Mouse (Mus musculus): ENCODE data around the gene Nek1. TPM values are rescaled to one million over a fixed set of nuclear protein-coding genes. Genes with fewer than 3 reads are reported as not detected.

The Nek1 gene
- polyA plus RNA-seq, 1 experiment: not detected

DNA sequence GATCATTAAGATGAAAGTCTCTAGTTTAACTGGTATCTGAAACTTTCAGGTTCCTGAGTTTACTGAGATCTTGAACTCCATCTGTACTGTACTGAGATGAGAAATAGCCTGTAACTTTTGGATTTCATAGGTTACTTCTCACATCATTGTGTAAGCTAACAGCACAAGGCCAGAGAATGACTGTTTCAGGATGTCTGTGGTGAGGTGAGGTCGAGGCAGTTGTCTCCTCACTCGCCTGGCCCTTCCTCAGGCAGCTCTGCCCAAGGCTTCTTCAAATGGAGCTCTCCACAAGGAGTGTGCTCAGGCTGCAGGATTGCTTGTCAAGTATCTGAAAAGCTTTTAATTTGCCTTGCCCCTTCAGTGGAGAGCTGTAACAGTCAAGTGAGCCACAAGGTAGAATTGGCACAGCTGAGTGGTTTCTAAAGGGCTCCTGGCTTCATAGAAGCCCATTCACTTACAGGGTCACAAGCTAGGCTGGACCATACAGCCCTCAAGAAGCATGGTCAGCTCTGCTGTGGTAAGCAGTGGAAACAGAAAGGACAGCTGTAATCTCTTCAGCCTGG is 134.4 kb downstream of the Nek1 start:
- Histone ChIP-seq H3K4me3 (ENCODE audit: insufficient read depth, low read depth, low read length) (no peak overlapping the region), H3K27ac (ENCODE audit: insufficient read depth, low read depth, low read length) (no peak overlapping the region), H3K4me1 (ENCODE audit: control insufficient read depth, insufficient read depth, low read length) (no peaks in the 10 kb centered on the region)
- 65% methylated on average over 2 of the region's 2 CpGs for WGBS
- TF ChIP-seq CTCF (IDR thresholded peaks at IDR 0.05; ENCODE audit: insufficient read depth, low read depth, low read length) (no peak), POLR2A (IDR thresholded peaks at IDR 0.05; ENCODE audit: insufficient read depth, low read depth, low read length) (no peak)

- Histone ChIP-seq H3K4me1 (ENCODE audit: control insufficient read depth, insufficient read depth, low read length) (no peaks in the 10 kb centered on the region), H3K27ac (ENCODE audit: insufficient read depth, low read depth, low read length) (no peak overlapping the region), H3K4me3 (ENCODE audit: insufficient read depth, low read depth, low read length) (no peak overlapping the region)
- no peak for TF ChIP-seq POLR2A (IDR thresholded peaks at IDR 0.05; ENCODE audit: insufficient read depth, low read depth, low read length)
- no peak for TF ChIP-seq CTCF (IDR thresholded peaks at IDR 0.05; ENCODE audit: insufficient read depth, low read depth, low read length)
- WGBS: 90% methylated on average over 4 of the region's 4 CpGs
Measured at GRCm38 (mm10) chr8:61132561-61133134, 139.7 kb downstream of the Nek1 start.

DNA sequence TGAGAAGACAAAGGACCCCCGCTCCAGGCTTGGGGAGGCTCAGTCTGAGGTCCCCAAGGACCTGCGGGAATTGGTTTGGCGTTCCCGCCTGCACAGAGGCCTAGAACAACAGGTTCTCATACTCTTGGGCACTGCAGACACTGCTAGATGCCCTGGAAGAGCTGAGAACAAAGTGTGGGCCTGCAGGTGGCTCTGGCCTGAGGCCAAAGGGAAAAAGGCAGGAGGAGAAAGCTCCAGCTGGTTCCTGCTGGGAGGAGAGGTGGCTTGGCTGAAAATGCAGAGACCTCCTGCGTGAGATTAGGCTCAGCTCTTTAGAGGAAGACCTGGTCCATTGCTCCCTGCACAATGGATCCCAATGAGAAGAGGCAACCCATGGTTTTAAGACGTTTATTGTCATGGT is 148.9 kb downstream of the Nek1 start:
- TF ChIP-seq POLR2A (IDR thresholded peaks at IDR 0.05; ENCODE audit: insufficient read depth, low read depth, low read length): no peak
- no peak for TF ChIP-seq CTCF (IDR thresholded peaks at IDR 0.05; ENCODE audit: insufficient read depth, low read depth, low read length)
- Histone ChIP-seq H3K4me3 (ENCODE audit: insufficient read depth, low read depth, low read length) (no peak overlapping the region), H3K27ac (ENCODE audit: insufficient read depth, low read depth, low read length) (no peak overlapping the region), H3K4me1 (ENCODE audit: control insufficient read depth, insufficient read depth, low read length) (no peaks in the 10 kb centered on the region)
- 77% methylated on average over 6 of the region's 6 CpGs for WGBS

GRCm38 (mm10) chr8:61142302-61142701 is 149.3 kb downstream of the Nek1 start:
- H3K4me3 ChIP-seq (ENCODE audit: insufficient read depth, low read depth, low read length): no peak overlapping the region
- no peak overlapping the region for H3K27ac ChIP-seq (ENCODE audit: insufficient read depth, low read depth, low read length)
- no peaks in the 10 kb centered on the region for H3K4me1 ChIP-seq (ENCODE audit: control insufficient read depth, insufficient read depth, low read length)
- WGBS: 66% methylated on average over 3 of the region's 3 CpGs
- no peak for TF ChIP-seq POLR2A (IDR thresholded peaks at IDR 0.05; ENCODE audit: insufficient read depth, low read depth, low read length)

- Histone ChIP-seq H3K4me1 (ENCODE audit: control insufficient read depth, insufficient read depth, low read length) (no peaks in the 10 kb centered on the region), H3K27ac (ENCODE audit: insufficient read depth, low read depth, low read length) (no peak overlapping the region), H3K4me3 (ENCODE audit: insufficient read depth, low read depth, low read length) (no peak overlapping the region)
- TF ChIP-seq CTCF (IDR thresholded peaks at IDR 0.05; ENCODE audit: insufficient read depth, low read depth, low read length) (no peak), POLR2A (IDR thresholded peaks at IDR 0.05; ENCODE audit: insufficient read depth, low read depth, low read length) (no peak)
Measured at GRCm38 (mm10) chr8:61142845-61143244, 149.8 kb downstream of the Nek1 start.

GRCm38 (mm10) chr8:61148728-61149127 is 155.7 kb downstream of the Nek1 start:
- H3K4me3 ChIP-seq (ENCODE audit: insufficient read depth, low read depth, low read length): no peak overlapping the region
- no peaks in the 10 kb centered on the region for H3K4me1 ChIP-seq (ENCODE audit: control insufficient read depth, insufficient read depth, low read length)
- no peak overlapping the region for H3K27ac ChIP-seq (ENCODE audit: insufficient read depth, low read depth, low read length)
- TF ChIP-seq CTCF (IDR thresholded peaks at IDR 0.05; ENCODE audit: insufficient read depth, low read depth, low read length): no peak
- TF ChIP-seq POLR2A (IDR thresholded peaks at IDR 0.05; ENCODE audit: insufficient read depth, low read depth, low read length): no peak
- WGBS: 66% methylated on average over 5 of the region's 5 CpGs

DNA sequence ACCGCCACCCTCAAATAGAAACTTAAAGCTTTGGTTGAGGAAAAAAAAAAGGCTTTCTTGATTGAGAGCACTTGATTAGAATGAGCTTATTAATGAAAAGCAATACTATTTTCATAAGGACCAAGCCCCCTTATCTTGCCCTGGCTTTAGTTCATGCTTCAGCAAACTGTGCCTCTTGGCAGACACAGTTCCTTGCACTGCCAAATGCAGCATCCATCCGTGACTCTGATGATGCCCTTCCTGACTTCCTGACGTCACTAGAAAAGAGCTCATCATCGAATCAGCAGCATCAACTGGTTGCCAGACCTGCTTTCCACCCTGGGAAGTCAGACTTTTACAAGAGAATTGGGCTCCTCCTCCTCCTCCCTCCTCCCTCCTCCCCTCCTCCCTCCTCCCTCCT is 157.6 kb downstream of the Nek1 start:
- Histone ChIP-seq H3K27ac (ENCODE audit: insufficient read depth, low read depth, low read length) (no peak overlapping the region), H3K4me1 (ENCODE audit: control insufficient read depth, insufficient read depth, low read length) (no peaks in the 10 kb centered on the region), H3K4me3 (ENCODE audit: insufficient read depth, low read depth, low read length) (no peak overlapping the region)
- 52% methylated on average over 4 of the region's 4 CpGs for WGBS
- TF ChIP-seq POLR2A (IDR thresholded peaks at IDR 0.05; ENCODE audit: insufficient read depth, low read depth, low read length): no peak

DNA sequence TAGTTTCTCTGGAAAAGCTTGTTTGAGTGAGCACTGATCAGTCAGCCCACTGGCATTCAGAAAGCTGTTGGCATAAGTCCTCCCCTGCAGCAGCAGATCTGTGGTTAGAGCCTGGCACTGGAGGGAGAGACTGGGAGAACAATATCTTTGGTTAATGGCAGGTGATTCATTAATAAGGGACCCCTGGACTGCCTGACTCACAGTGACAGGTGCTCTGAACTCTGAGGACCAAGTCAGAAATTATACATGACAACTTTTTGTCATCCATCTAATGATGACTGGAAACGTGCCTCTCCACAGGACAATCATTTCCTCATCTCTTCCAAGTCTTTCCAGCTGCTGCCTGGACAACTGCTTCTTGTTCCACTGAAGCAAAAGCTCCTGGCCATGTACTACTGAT is 163.4 kb downstream of the Nek1 start:
- Histone ChIP-seq H3K27ac (ENCODE audit: insufficient read depth, low read depth, low read length) (no peak overlapping the region), H3K4me3 (ENCODE audit: insufficient read depth, low read depth, low read length) (no peak overlapping the region), H3K4me1 (ENCODE audit: control insufficient read depth, insufficient read depth, low read length) (no peaks in the 10 kb centered on the region)
- 50% methylated on average over 1 of the region's 1 CpGs for WGBS
- no peak for TF ChIP-seq POLR2A (IDR thresholded peaks at IDR 0.05; ENCODE audit: insufficient read depth, low read depth, low read length)
- no peak for TF ChIP-seq CTCF (IDR thresholded peaks at IDR 0.05; ENCODE audit: insufficient read depth, low read depth, low read length)

- H3K4me1 ChIP-seq (ENCODE audit: control insufficient read depth, insufficient read depth, low read length): no peaks in the 10 kb centered on the region
- H3K27ac ChIP-seq (ENCODE audit: insufficient read depth, low read depth, low read length): no peak overlapping the region
- WGBS: 92% methylated on average over 3 of the region's 3 CpGs
- H3K4me3 ChIP-seq (ENCODE audit: insufficient read depth, low read depth, low read length): no peak overlapping the region
- TF ChIP-seq CTCF (IDR thresholded peaks at IDR 0.05; ENCODE audit: insufficient read depth, low read depth, low read length) (no peak), POLR2A (IDR thresholded peaks at IDR 0.05; ENCODE audit: insufficient read depth, low read depth, low read length) (no peak)
Measured at GRCm38 (mm10) chr8:61158540-61158939, 165.5 kb downstream of the Nek1 start.

All from olfactory bulb, adult 2 months (tissue).